Mouse (Mus musculus): ENCODE results near the gene Notch3.
A peak's percentile ranks its signal among the peaks of the same experiment; 100 is the strongest.
"Not testable (repeated sequence)": the region's sequence is repeated elsewhere in the genome, so short reads cannot be mapped to it uniquely, and the experiment has no call there.

DNA sequence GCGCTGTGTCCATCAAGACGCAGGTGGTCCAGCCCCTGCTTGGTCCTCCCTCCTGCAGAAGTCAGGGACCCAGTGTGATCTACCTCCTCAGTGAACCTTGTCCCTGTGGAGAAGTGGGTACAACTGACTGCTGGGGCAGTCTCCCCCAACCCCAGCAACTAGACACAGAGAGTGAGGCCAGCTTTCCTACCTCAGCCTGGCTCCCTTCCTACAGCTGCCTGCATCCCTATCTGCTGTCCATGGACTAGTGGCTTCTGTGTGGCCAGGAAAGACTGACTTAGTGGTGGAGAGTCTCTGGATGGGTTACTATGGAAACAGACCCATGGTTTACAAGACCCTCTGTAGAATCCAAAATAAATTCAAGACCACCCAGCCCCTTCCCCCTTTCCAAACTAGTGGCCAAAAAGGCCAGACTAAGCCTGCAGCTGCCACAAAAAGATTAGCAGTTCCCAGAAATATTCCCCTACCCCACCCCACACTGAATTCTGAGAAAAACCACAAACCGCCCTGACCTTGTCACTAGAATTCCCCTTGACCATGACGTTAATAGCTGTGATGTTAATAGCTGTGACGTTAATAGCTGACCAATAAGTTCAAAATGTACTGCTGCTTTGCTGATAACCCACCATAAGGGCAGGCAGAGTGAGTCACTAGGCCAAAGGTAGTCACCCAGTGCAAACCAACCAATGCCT is 58.2 kb downstream of the Notch3 start:
- TF ChIP-seq MXI1 (IDR thresholded peaks at IDR 0.05; ENCODE audit: low read depth, low read length); ELF1 (IDR thresholded peaks at IDR 0.05; ENCODE audit: low read depth, low read length); CTCF (IDR thresholded peaks at IDR 0.05 in 2 of 3, conservative IDR thresholded peaks at IDR 0.05 in 1 of 3; ENCODE audit: control insufficient read depth in 1 of 3, insufficient read depth in 1 of 3, low read depth in 2 of 3, low read length in 3 of 3, poor library complexity in 1 of 3, severe bottlenecking in 1 of 3): not testable (repeated sequence)
- TF ChIP-seq TCF12 (IDR thresholded peaks at IDR 0.05; ENCODE audit: low read depth, low read length): peak; percentile 35; the same call in 1 of the 2 replicates

All from MEL (cell line).